Mouse (Mus musculus) forelimb bud, embryonic 11.5 days (tissue): ENCODE results near the gene Cobl.

Experiments
- DNase-seq: peaks from one replicate; pipeline ENCODE4 v3.0.0-alpha.2; 2012; ENCODE audit warnings: low read depth, low spot score

Gene Cobl

DNA sequence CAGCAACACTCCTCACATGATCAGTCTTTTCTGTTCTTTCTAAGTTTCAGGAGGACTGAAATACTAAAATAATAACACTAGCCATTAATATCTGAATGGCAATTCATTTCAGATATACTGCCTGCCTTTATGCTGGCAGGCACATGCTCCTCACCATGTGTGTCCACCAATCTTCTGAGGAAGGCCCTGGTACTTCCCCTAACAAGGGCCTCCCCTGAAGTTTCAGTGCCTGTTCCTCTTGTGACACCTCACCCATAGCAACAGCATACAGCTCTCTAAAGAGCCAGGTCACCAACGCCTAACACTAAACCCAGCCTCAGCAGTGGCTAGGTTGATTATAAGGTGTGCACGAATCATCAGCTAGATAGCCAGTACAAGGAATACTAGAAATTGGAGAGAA is 20.5 kb downstream of the Cobl start:
- DNase-seq = no peak

DNA sequence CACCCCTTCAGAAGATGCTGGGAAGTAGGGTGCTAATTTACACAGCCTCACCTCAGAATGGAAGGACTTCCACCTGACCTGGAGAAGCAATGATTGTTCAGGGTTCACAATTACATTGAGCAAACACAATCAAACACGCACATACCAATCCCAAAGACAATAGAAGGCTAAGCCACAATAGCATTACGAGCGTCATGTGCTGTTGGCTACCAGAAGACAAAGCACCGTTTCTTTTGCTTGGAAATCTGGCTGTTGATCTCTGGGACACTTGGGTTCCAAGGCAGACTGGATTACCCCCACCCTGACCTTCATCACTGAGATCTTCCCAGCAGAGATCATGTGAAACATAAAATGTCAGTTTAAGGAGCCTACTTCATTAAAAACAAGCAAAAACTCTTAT is 21.1 kb downstream of the Cobl start:
- no peak for DNase-seq

DNA sequence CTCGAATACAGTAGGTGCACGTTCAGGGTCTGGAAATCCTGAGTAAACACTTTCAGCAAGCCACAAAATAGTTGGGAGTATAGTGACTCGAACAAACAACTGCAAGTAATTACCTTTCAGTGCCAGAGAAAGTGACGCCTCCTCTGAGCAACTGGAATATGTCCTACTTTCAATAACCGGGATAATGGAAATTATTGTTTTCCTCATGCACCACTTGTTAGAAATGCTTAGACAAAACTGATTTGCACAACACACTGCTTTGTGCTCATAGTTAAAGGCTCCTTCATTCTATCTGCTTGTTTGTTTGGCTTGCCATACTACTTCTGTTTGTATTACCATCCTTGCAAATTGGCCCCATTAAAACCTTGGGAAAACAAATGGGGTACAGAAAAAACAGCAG is 21.6 kb downstream of the Cobl start:
- DNase-seq = no peak

DNA sequence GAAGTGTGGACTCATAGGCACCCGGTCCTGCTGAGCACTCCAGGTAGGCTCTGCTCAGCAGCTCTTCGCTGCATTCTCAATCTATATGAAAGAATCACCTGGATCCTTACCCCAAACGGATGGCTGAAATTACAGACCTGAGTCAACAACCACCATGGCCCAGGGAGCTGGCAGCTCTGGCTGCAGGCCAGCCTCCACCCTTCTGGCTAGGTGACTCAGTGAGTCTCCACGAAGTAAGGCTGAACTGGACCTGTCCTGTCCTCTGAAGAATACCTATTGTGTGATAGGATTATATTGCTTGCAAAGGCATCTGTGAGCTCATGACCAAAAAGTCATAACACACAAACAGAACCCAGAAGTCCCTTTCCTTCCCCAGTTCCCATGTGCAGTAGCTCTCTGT is 22.5 kb downstream of the Cobl start:
- DNase-seq = no peak

DNA sequence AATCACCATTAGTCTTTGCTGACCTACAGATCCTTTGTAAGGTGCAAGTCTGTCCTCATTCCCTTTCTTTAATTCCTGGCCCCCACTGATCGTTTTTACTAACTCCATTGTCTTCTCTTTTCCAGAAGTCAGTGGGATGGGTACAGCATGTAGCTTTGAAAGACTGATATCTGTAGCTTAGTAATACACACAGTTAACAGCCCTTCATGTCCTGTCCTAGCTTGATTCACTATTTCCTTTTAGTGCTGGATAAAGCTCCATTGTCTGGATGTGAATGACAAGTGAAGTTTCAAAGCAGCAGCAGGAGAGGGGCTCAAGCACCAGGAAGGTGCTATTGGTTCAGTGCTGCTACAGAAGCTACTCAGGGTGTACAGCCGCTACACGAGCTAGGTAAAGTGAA is 28.9 kb downstream of the Cobl start:
- no peak for DNase-seq

DNA sequence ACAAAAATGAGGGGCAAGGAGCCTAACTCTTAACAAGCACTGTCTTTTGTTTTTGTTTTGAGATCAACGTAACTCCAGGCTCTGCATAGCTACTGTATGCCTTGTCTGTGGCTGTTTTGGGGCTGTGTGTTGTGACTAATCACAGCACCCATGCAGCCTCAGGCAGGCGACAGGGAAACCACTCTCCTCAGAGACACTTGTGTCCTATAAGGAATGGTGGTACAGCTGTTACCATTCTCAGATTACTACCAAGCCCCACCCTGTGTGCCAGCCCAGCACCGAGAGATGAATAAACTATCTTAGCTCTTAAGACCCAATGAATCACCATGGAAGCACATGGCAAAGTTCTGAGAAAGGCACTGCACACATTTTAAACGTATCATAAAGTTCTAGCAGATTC is 29.7 kb downstream of the Cobl start:
- DNase-seq = no peak

DNA sequence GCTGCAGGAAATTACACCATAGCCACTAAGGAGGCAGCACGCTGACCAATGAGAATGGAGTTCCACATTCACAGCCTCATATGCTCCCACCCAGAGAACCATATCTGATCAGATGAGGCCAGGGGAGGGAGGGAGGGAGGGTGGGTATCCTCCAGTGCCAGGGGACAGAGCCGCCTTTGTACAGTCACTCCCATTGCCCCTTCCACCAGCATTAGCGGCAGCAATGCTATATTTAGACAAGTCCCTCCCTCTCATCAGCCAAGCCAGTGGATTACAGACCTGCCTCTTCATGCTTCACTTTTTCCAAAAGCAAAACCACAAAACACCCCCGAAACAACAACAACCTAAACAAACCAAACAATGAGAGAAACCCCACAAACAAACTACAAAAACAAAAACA is 30.2 kb downstream of the Cobl start:
- no peak for DNase-seq

DNA sequence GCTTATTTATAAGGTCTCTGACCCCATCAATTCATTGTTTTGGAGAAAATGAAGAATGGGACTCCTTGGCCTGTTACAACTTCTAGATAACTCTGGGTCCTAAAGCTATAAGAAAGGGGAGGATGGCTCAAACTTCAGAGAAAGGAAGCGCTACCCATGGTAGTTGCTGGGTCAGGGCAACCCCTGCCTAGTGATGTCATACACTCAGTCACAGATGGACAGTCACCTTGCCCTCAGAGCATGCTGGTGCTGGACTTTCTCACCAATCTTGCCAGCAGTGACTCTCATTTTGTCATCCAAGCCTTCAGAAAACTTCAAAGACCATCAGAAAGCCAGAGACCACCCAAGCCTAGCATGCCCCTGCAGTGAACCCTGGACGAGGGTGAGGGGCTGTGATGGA is 32.8 kb downstream of the Cobl start:
- DNase-seq = no peak

DNA sequence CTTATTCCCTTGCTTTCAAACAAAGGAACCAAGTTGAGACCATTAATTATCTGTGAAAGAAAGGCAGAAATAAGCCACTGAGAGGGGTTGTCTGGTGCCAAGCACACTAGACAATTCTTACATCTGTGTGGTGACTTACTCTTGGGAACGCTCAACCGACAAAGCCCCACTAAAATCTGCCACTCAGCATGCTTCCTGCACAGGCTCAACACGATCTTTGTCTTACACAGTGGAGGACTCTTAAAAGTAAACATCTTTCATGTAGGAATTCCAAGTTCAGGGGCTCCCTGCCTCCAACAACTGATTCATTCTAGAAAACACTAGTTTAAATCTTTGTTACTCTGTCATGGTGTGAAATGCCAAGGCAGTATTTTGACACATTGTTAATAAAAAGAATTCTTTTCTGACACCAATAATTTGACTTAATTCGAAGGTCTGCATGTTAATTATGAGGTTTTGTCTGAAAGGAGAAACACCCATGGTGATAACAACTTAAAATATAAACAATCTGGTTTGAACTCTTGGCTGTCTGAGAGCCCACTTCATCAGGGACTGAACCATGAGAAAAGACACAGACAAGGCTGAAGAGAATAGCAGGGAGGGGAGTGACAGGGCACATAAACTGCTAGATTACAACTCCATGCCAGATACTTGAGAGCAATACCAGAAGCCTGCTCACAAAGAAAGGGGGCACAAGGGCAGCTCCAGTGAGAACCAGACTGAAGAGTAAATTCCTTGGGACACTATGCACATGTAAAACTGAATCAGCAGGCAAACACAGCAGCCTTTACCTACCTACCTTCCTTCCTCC is 34.3 kb downstream of the Cobl start:
- no peak for DNase-seq

DNA sequence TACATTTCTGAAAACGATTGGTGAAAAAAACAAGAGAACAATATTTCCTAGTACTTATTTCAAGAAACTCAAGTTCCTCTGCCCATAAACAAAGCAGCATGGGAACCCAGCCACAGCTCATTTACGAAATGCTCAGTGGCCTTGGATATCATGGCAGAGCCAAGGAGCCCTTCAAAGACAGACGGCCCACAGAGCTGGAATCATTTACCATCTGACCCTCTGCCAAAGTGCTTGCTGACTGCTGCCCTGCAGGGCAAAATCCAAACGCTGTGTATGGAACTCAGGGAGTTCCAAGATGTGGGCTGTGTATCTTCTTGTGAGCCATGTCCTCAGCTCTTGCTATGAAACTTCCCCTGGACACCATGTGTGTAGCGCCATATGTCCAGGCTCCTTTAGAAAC is 38.0 kb downstream of the Cobl start:
- DNase-seq = no peak

DNA sequence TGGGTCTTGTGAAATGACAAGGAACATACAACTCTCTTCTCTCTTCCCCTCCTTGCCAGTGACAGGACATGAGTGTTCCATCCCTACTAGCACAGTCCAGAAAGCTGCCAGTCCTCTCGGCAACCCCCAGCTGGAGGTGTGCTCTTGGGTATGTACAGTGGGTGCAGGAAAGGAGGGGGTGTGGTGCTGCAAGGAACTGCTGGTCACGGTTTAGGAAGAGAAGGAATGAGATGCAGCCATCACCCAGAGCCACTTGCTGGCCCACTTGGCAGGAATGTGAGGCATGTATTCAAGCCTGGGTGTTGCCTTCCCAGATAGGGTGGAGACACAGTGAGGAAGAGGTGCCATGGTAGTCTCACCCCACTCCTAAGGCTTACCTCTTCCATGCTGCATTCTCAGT is 40.6 kb downstream of the Cobl start:
- no peak for DNase-seq

DNA sequence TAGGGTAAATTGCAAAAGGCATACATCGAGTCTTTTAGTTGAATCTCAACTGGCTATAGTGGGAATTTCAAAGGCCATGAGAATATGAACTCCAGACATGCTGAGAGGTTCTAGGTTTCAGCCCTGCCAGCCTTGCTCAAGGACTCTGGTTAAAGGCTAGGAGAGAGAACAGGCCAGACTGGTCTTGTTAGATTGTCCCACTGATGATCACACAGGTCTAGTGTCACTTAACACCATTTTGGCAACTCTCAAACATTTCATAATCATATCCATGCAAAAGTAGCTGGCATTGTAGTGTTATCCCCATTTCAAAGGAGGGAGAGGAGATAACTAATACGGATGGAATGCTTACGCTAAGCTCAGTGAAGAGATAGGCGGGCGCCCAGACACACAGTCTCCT is 43.6 kb downstream of the Cobl start:
- DNase-seq = no peak

DNA sequence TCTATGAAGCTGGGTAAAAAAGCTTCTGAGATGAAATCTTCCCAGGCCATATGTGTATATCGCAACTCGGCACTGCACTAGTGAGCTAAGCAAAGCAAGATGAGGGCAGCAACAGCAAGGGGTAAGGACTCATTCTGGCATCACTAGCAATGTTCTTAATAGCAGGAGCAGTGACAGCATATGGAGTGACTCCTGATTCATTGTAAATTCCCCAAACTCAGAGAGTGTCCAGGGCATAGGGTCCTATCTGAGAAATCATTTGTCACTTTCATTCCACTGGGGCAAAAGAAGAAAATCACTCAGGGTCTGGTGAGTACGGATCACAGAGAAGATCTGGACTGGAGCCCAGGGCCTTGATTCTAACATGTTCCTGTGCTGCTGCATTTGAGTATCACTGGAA is 44.6 kb downstream of the Cobl start:
- DNase-seq = no peak

DNA sequence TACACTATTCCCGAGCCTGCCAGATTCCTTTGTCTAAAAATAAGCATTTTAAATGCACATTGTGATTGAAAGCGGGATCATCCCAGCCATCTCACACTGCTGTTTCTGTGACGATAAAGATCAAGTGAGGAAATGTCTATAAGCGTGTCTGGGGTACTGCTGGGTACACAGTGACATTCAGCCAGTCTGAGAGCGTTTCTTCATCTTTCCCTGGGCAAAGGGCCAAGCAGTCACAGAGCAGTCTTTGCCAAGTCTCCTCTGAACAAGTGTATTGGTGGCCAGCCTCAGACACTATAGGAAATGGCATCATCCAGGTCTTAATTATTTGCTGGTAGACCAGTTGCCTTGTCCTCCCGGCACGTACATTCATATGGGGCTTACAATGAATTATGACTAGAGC is 47.9 kb downstream of the Cobl start:
- DNase-seq = no peak

DNA sequence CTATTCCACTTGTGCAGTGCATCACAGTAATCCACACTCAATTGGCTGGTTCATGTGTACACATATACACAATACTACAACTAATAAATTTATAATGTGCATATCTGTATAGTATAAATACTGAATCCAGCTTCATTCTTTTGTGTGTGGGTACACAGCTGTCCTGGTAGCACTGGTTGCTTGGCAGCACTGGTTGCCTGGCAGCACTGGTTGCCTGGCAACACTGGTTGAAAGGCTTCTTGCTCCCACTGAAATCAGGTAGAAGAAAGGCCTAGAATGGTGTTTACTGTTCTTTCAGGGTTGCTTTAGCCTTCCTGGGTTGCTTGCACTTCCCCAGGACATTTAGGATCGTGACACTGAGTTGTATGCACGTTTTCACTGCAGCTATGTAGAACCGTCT is 49.4 kb downstream of the Cobl start:
- no peak for DNase-seq

DNA sequence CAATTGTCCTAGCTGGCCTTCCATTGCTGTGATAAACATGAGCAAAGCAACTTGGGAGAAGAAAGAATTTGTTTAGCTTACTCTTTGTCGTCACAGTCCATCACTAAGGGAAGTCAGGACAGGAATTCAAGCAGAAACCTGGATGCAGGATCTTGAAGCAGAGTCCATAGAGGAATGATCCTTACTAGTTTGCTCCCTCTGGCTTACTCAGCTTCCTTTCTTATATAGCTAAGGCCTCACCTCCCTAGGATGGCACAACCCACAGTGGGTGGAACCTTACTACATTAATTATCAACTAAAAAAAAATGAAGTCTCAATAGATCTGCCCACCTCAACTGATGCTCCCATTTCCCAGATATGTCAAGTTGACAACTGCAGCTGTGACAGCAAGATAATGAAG is 52.8 kb downstream of the Cobl start:
- no peak for DNase-seq

DNA sequence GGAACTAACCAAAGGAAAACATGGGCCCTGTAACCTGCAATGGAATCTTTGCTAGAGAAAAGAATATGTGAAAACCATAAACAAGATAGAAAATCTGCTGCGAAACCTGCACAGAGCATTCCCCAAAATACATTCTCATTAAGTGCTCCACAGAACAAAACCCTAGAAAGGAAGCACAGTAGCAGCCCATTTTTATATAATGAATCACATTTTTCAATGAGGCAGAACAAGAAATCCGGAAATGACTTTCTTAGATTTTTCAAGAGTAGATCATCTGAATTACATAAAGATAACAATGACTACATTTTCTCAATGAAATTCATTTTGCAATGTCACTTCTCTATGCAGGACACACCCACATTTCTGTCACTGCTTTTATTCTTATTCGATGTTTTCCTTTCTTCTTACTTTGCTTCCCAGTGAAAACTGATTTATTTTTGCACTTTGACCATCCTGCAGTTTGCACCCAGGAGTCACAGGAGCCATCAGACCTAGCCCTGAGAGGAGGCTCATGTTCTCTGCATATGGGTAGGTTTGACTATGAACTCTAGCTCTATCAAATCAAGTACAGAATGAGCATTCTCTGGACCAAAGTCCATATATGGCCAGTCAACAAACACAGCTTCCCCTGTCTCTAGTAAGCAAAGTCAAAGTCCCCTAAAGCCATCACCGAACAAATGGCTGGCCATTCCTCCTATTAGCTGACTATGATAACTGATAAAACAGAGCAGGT is 53.5 kb downstream of the Cobl start:
- no peak for DNase-seq

DNA sequence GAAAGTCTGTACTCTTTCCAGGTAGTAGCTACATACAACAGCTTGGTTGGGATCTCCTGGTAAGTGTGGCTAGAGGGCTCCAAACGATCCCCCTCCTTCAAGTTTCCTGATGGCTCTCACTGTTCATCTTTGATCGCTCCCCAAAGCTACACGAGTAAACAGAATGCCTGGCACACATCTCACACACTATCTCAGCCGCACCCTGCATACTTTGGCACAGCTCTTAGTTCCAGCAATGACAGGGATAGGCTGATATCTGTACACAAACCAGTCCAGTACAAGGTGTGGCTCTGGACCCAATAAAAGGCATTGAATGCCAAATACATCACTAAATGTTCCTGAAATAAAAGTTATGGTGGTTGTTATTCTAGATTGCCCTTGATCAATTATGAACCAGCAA is 55.3 kb downstream of the Cobl start:
- no peak for DNase-seq

DNA sequence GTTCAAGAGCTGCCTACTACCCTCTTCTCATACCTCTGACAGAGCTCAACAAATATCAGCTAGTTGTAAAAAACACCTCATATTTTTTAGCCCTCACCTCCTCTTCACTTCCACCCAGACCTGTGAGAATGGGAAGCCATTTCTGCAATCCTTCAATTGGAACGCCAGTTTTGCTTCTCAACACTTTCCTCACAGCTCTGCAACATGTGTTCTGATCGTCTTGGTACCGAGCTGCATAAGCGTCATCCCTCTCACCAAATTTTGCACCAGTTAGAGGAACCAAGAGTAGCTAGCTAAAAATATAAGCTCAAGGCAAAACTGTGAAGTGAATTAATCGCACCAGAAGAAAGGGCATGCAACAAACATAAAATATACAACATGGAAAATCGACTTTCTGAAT is 56.9 kb downstream of the Cobl start:
- DNase-seq = no peak

DNA sequence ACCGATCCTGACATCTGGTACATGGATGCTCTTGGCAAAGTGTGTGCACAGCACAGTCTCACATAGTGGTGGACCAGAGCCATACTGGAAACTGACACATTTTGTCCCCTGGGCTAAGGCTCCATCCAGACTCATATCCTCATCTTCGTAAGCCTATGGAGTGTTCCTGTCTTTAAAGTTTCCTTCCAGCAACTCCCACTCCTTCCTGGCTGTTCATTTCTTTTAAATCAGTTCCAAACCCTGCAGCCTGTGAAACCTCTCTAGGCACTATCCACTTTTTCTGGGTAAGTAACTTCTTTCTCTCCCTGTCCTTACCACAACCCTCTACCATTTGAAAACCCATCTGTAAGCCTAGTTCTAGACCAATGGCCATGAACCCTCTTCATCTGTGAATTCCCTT is 64.9 kb downstream of the Cobl start:
- no peak for DNase-seq

DNA sequence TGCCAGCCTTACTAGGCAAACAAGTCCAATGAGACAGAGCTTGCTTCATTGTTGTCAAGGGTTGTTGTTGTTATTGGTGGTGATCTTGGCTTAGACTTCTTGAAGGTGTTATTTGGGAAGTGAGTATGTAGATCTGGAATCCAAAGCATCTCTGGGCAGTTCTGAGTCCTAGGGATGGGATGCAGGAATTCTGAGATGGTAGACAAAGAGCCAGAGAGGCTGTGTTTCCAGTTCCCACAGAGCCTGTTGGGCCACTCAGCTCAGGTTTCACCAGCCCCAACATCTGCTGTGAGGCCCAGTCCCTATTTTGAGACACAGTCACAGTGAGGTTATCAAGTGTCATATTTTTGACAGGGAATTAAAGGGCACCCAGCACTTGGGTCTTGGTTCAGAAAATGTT is 68.6 kb downstream of the Cobl start:
- no peak for DNase-seq

DNA sequence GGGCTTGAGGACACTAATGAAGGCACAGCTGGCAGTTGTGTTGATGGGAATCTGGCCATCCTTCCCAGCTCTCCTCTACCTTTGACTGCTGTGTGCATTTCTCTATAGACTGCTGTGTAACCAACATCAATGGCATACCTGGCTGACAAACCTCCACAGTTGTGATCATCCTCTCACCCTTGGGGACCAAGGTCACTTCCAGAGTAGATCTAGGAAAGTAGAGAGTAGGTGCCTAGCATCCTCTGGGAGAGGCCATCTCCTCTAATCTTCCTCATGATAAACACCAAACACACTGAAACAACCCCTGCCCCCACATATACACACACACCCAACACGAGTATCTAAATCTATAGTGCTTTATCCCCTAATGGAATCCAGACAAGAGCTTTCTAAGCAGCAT is 70.1 kb downstream of the Cobl start:
- no peak for DNase-seq

DNA sequence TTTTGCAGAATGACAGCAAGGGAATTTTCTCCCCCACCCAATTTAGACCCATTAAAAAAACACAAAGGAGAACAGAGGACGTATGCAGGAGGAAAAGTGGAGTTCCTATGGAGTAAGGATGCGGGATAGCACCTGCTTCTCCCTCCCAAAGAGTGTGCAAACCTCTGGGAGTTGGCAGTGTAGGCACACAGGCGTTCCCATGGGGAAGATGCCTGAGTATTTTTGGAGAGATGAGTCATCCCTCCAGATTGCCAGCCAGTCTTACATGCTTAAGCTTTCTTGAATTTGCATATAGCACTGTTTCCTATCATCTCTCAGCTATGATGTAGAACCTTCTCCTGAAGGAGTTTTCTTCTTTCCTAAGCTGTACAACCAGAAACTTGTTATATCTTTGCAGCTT is 70.6 kb downstream of the Cobl start:
- no peak for DNase-seq

DNA sequence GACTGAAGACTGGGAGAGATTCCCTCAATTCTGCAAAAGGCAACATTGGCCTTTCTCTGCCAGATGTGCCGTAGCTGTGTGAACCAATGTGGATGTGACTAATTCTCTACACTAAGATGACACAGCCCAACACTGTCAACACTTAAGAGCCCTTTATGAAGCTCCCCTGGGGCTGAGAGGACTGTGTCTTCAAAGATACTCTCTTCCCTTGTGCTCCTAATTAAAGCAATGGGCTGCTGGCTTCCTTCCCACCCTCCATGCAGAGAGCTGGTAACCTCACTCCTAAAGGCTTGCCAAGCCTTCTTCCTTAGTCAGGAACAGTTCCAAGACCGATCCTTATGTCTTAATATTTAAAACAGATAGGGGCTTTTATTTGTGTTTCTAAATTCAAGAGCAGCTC is 79.9 kb downstream of the Cobl start:
- no peak for DNase-seq
